ENCODE assay signal across 16 mouse cellular contexts in genomic region chr3:29236517-29236916, GRCm38 (mm10).
"Had no signal": no experiment of that assay in that cellular context is flagged by ENCODE, and none has a peak within 500 bp of the region (broad histone marks: within the 10 kb centered on the region; RNA-seq: fewer than 3 reads in every experiment).

No protein-coding gene starts in this region.

- ATAC-seq: intestine, postnatal 0 days had no signal

- H3K4me2 ChIP-seq: liver, embryonic 13.5 days; stomach, embryonic 15.5 days had no signal

- H3K36me3 ChIP-seq: liver, embryonic 13.5 days; stomach, embryonic 15.5 days had no signal

- H3K27me3 ChIP-seq: liver, embryonic 13.5 days; stomach, embryonic 15.5 days had no signal

- H3K27ac ChIP-seq: kidney, postnatal 0 days; layer of hippocampus, adult 2 months; left cerebral cortex, adult 2 months; liver, embryonic 13.5 days; stomach, embryonic 15.5 days had no signal

- H3K9ac ChIP-seq: liver, embryonic 13.5 days; stomach, embryonic 15.5 days had no signal

- H3K9me3 ChIP-seq: liver, embryonic 13.5 days; stomach, embryonic 15.5 days had no signal

- DNase-seq: kidney, adult 2 months; kidney, postnatal 25 days; layer of hippocampus, adult 9-11 months; liver, embryonic 13.5 days; lung, adult 2 months; lung, postnatal 14 days; lung, postnatal 4 days; retina, postnatal 1 day; right cerebral cortex, postnatal 25 days; spleen, adult 18-20 months; thymus, postnatal 25 days had no signal

- H3K4me3 ChIP-seq: layer of hippocampus, adult 2 months; left cerebral cortex, adult 2 months; liver, embryonic 13.5 days; stomach, embryonic 15.5 days had no signal

- H3K4me1 ChIP-seq: liver, embryonic 13.5 days; stomach, embryonic 15.5 days had no signal
